Mouse (Mus musculus): Measurements from ENCODE around the gene Ube2l6.

- no peak for TF ChIP-seq POLR2A (IDR thresholded peaks at IDR 0.05; ENCODE audit: borderline replicate concordance, extremely low read depth, low read depth, low read length)
- no peak for TF ChIP-seq CTCF (IDR thresholded peaks at IDR 0.05; ENCODE audit: insufficient read depth, low read length)
These were observed 15.3 kb upstream of the Ube2l6 start for GRCm38 (mm10) chr2:84783315-84783714.

Data from lung, adult 2 months (tissue).